Mouse (Mus musculus): ENCODE data around the gene Slit3. TPM values are rescaled to one million over a fixed set of nuclear protein-coding genes. Genes with fewer than 3 reads are reported as not detected.

Slit3 gene
- total and polyA plus RNA-seq, 2 experiments: 0.09 to 0.12 TPM

DNA sequence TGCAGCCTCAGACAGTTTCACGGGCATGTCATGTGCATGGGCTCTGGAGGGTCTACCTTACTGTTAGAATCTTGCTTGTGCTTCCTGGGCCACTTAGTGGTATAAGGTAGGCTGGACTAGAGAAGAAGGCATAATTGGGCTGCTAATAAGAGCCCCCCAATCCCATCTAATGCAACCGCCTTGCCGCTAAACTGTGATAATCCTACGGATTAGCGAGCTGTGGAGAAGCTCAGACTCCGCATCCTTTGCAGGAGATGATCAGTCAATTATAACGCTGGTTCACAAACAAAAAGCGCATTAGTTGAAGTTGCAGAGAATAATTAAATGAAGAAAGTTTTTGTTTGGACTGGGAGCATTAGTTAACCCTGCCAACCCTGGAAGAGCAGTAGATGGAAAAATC is 376.9 kb downstream of the Slit3 start:
- Histone ChIP-seq H3K27me3 (ENCODE audit: control insufficient read depth, insufficient read depth, low read length) (no peaks in the 10 kb centered on the region), H3K9ac (ENCODE audit: low read depth, low read length) (no peak overlapping the region), H3K4me3 (ENCODE audit: insufficient read depth, low read depth, low read length) (no peak overlapping the region), H3K36me3 (ENCODE audit: control insufficient read depth, insufficient read depth, low read length) (no peaks in the 10 kb centered on the region), H3K27ac (replicated peaks; ENCODE audit: insufficient read depth, low read depth, low read length) (no peak overlapping the region), H3K79me2 (ENCODE audit: control insufficient read depth, insufficient read depth, low read length) (no peaks in the 10 kb centered on the region), H3K4me1 (ENCODE audit: control insufficient read depth, insufficient read depth, low read length) (no peaks in the 10 kb centered on the region)
- 90% methylated on average over 8 of the region's 8 CpGs for WGBS
- TF ChIP-seq CTCF (IDR thresholded peaks at IDR 0.05; ENCODE audit: low read depth, low read length) (no peak), POLR2A (IDR thresholded peaks at IDR 0.05; ENCODE audit: extremely low read depth, insufficient read depth, low read length) (no peak)
- DNase-seq (ENCODE audit: extremely low read depth, low read depth, low spot score): no peak

DNA sequence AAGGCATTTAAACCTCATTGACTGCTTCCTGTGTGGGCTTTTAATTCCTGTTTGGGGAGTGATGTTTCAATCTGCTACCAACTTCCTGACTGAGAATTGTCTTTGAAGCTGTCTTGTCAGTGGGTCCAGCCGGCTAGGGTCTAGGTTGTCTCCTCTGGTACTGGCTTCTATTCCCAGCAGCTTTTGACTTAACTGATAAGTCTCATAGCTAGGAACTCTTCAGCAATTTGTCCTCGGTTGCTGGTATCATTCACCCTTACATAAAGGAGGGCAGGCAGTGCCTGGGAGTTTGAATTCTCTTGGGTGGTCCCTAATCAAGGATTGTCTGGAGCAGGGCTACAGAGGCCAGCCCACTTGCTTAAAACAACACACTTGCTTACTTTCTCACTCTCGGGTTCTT is 381.1 kb downstream of the Slit3 start:
- Histone ChIP-seq H3K27ac (replicated peaks; ENCODE audit: insufficient read depth, low read depth, low read length) (no peak overlapping the region), H3K4me3 (ENCODE audit: insufficient read depth, low read depth, low read length) (no peak overlapping the region), H3K9ac (ENCODE audit: low read depth, low read length) (no peak overlapping the region), H3K79me2 (ENCODE audit: control insufficient read depth, insufficient read depth, low read length) (no peaks in the 10 kb centered on the region), H3K4me1 (ENCODE audit: control insufficient read depth, insufficient read depth, low read length) (no peaks in the 10 kb centered on the region), H3K36me3 (ENCODE audit: control insufficient read depth, insufficient read depth, low read length) (no peaks in the 10 kb centered on the region), H3K27me3 (ENCODE audit: control insufficient read depth, insufficient read depth, low read length) (no peaks in the 10 kb centered on the region)
- TF ChIP-seq POLR2A (IDR thresholded peaks at IDR 0.05; ENCODE audit: extremely low read depth, insufficient read depth, low read length) (no peak), CTCF (IDR thresholded peaks at IDR 0.05; ENCODE audit: low read depth, low read length) (no peak)
- no peak for DNase-seq (ENCODE audit: extremely low read depth, low read depth, low spot score)
- 48% methylated on average over 3 of the region's 3 CpGs for WGBS

- no peaks in the 10 kb centered on the region for H3K79me2 ChIP-seq (ENCODE audit: control insufficient read depth, insufficient read depth, low read length)
- TF ChIP-seq POLR2A (IDR thresholded peaks at IDR 0.05; ENCODE audit: extremely low read depth, insufficient read depth, low read length) (no peak), CTCF (IDR thresholded peaks at IDR 0.05; ENCODE audit: low read depth, low read length) (no peak)
- WGBS: 72% methylated on average over 5 of the region's 5 CpGs
- H3K36me3 ChIP-seq (ENCODE audit: control insufficient read depth, insufficient read depth, low read length): no peaks in the 10 kb centered on the region
- no peak overlapping the region for H3K27ac ChIP-seq (replicated peaks; ENCODE audit: insufficient read depth, low read depth, low read length)
- no peaks in the 10 kb centered on the region for H3K27me3 ChIP-seq (ENCODE audit: control insufficient read depth, insufficient read depth, low read length)
- H3K9ac ChIP-seq (ENCODE audit: low read depth, low read length): no peak overlapping the region
- no peak overlapping the region for H3K4me3 ChIP-seq (ENCODE audit: insufficient read depth, low read depth, low read length)
- H3K4me1 ChIP-seq (ENCODE audit: control insufficient read depth, insufficient read depth, low read length): no peaks in the 10 kb centered on the region
- DNase-seq (ENCODE audit: extremely low read depth, low read depth, low spot score): no peak
Observed at GRCm38 (mm10) chr11:35504051-35504450, 383.0 kb downstream of the Slit3 start.

- WGBS: 84% methylated on average over 8 of the region's 8 CpGs
- Histone ChIP-seq H3K4me3 (ENCODE audit: insufficient read depth, low read depth, low read length) (no peak overlapping the region), H3K79me2 (ENCODE audit: control insufficient read depth, insufficient read depth, low read length) (no peaks in the 10 kb centered on the region), H3K27me3 (ENCODE audit: control insufficient read depth, insufficient read depth, low read length) (no peaks in the 10 kb centered on the region), H3K36me3 (ENCODE audit: control insufficient read depth, insufficient read depth, low read length) (no peaks in the 10 kb centered on the region), H3K27ac (replicated peaks; ENCODE audit: insufficient read depth, low read depth, low read length) (no peak overlapping the region), H3K4me1 (ENCODE audit: control insufficient read depth, insufficient read depth, low read length) (no peaks in the 10 kb centered on the region), H3K9ac (ENCODE audit: low read depth, low read length) (no peak overlapping the region)
- DNase-seq (ENCODE audit: extremely low read depth, low read depth, low spot score): no peak
- TF ChIP-seq POLR2A (IDR thresholded peaks at IDR 0.05; ENCODE audit: extremely low read depth, insufficient read depth, low read length) (no peak), CTCF (IDR thresholded peaks at IDR 0.05; ENCODE audit: low read depth, low read length) (no peak)
Observed at GRCm38 (mm10) chr11:35504916-35505315, 383.9 kb downstream of the Slit3 start.

- Histone ChIP-seq H3K27ac (replicated peaks; ENCODE audit: insufficient read depth, low read depth, low read length) (no peak overlapping the region), H3K79me2 (ENCODE audit: control insufficient read depth, insufficient read depth, low read length) (no peaks in the 10 kb centered on the region), H3K36me3 (ENCODE audit: control insufficient read depth, insufficient read depth, low read length) (no peaks in the 10 kb centered on the region), H3K9ac (ENCODE audit: low read depth, low read length) (no peak overlapping the region), H3K4me3 (ENCODE audit: insufficient read depth, low read depth, low read length) (no peak overlapping the region), H3K4me1 (ENCODE audit: control insufficient read depth, insufficient read depth, low read length) (no peaks in the 10 kb centered on the region), H3K27me3 (ENCODE audit: control insufficient read depth, insufficient read depth, low read length) (no peaks in the 10 kb centered on the region)
- 71% methylated on average over 4 of the region's 4 CpGs for WGBS
- no peak for DNase-seq (ENCODE audit: extremely low read depth, low read depth, low spot score)
- TF ChIP-seq CTCF (IDR thresholded peaks at IDR 0.05; ENCODE audit: low read depth, low read length) (no peak), POLR2A (IDR thresholded peaks at IDR 0.05; ENCODE audit: extremely low read depth, insufficient read depth, low read length) (no peak)
Observed at GRCm38 (mm10) chr11:35505316-35505715, 384.3 kb downstream of the Slit3 start.

- Histone ChIP-seq H3K4me1 (ENCODE audit: control insufficient read depth, insufficient read depth, low read length) (no peaks in the 10 kb centered on the region), H3K36me3 (ENCODE audit: control insufficient read depth, insufficient read depth, low read length) (no peaks in the 10 kb centered on the region), H3K27me3 (ENCODE audit: control insufficient read depth, insufficient read depth, low read length) (no peaks in the 10 kb centered on the region), H3K9ac (ENCODE audit: low read depth, low read length) (no peak overlapping the region), H3K27ac (replicated peaks; ENCODE audit: insufficient read depth, low read depth, low read length) (no peak overlapping the region), H3K4me3 (ENCODE audit: insufficient read depth, low read depth, low read length) (no peak overlapping the region), H3K79me2 (ENCODE audit: control insufficient read depth, insufficient read depth, low read length) (no peaks in the 10 kb centered on the region)
- no peak for DNase-seq (ENCODE audit: extremely low read depth, low read depth, low spot score)
- no peak for TF ChIP-seq POLR2A (IDR thresholded peaks at IDR 0.05; ENCODE audit: extremely low read depth, insufficient read depth, low read length)
- 65% methylated on average over 9 of the region's 9 CpGs for WGBS
Observed at GRCm38 (mm10) chr11:35505817-35506216, 384.8 kb downstream of the Slit3 start.
